Mouse (Mus musculus): ENCODE results near the gene Fstl4.

- TF ChIP-seq GATA1 (IDR thresholded peaks at IDR 0.05; ENCODE audit: borderline replicate concordance, low read length), result no peak
- TF ChIP-seq FLI1 (IDR thresholded peaks at IDR 0.05; ENCODE audit: low read length), result no peak
Measured at GRCm38 (mm10) chr11:52939336-52940070, 175.1 kb downstream of the Fstl4 start.

Data from megakaryocyte, embryonic 14.5 days (primary cell).